19 mouse cellular contexts compared by ENCODE assay signal in genomic region chr11:119641831-119642381, GRCm38 (mm10). TPM values are rescaled to one million over a fixed set of nuclear protein-coding genes. Genes with fewer than 3 reads are reported as not detected.
DNase-seq lines count a peak whose midpoint lies in the region; ATAC-seq and TF ChIP-seq lines count a peak whose summit lies in the region.
"Had no signal": no experiment of that assay in that cellular context is flagged by ENCODE, and none has a peak within 500 bp of the region (broad histone marks: within the 10 kb centered on the region; RNA-seq: fewer than 3 reads in every experiment).

No protein-coding gene starts in this region.

- no peak for TF ChIP-seq CTCF in kidney, adult 2 months (conservative IDR thresholded peaks at IDR 0.05; ENCODE audit: insufficient read depth, insufficient read length, low read depth, low read length)

- no peaks in the 10 kb centered on the region for H3K27me3 ChIP-seq in kidney, adult 2 months (replicated peaks; ENCODE audit: control insufficient read depth, insufficient read depth, low read length)
- H3K27me3 ChIP-seq in forebrain, embryonic 16.5 days (replicated peaks; ENCODE audit: control insufficient read depth, insufficient read depth, low read length) = no peaks in the 10 kb centered on the region
- H3K27me3 ChIP-seq: hindbrain, embryonic 13.5 days; kidney, embryonic 15.5 days; liver, embryonic 15.5 days; midbrain, embryonic 15.5 days had no signal

- H3K4me3 ChIP-seq in kidney, adult 2 months (ENCODE audit: insufficient read depth, low read depth, low read length) = no peak overlapping the region
- H3K4me3 ChIP-seq in forebrain, embryonic 16.5 days (replicated peaks; ENCODE audit: low read length) = no peak overlapping the region
- H3K4me3 ChIP-seq: forebrain, embryonic 10.5 days; heart, embryonic 10.5 days; hindbrain, embryonic 13.5 days; kidney, embryonic 15.5 days; liver, embryonic 15.5 days; midbrain, embryonic 15.5 days had no signal

- H3K4me2 ChIP-seq in forebrain, embryonic 16.5 days (ENCODE audit: low read length) = no peak overlapping the region
- H3K4me2 ChIP-seq: hindbrain, embryonic 13.5 days; kidney, embryonic 15.5 days; liver, embryonic 15.5 days; midbrain, embryonic 15.5 days had no signal

- DNase-seq in kidney, adult 2 months = peak; percentile 15
- no peak for DNase-seq in kidney, adult 9 months
- peak; percentile 81 for DNase-seq in cerebellum, adult 11-12 months
- peak; percentile 80 for DNase-seq in cerebellum, postnatal 14 days
- DNase-seq: adrenal gland, adult 2 months; gastrocnemius, postnatal 10 days; kidney, postnatal 4 days; retina, postnatal 1 day had no signal

- H3K36me3 ChIP-seq in kidney, adult 2 months (ENCODE audit: control insufficient read depth, insufficient read depth, low read length) = no peaks in the 10 kb centered on the region
- no peaks in the 10 kb centered on the region for H3K36me3 ChIP-seq in forebrain, embryonic 16.5 days (ENCODE audit: control insufficient read depth, insufficient read depth)
- H3K36me3 ChIP-seq: forebrain, embryonic 10.5 days; hindbrain, embryonic 13.5 days; kidney, embryonic 15.5 days; liver, embryonic 15.5 days; midbrain, embryonic 15.5 days had no signal

- peak; percentile 64; the same call in 1 of the 2 replicates for ATAC-seq in cerebellum, adult (ENCODE audit: insufficient number of reproducible peaks, low FRiP score, low TSS enrichment)
- ATAC-seq in megakaryocyte-erythroid progenitor cell, adult 5-6 weeks (replicated peaks; ENCODE audit: low FRiP score, low TSS enrichment, poor library complexity, severe bottlenecking) = no peak
- no peak for ATAC-seq in forebrain, embryonic 16.5 days
- ATAC-seq: lung, postnatal 0 days; midbrain, embryonic 15.5 days had no signal

- no peak overlapping the region for H3K27ac ChIP-seq in kidney, adult 2 months (ENCODE audit: insufficient read depth, low read depth, low read length)
- H3K27ac ChIP-seq in forebrain, embryonic 16.5 days (ENCODE audit: low read length) = no peak overlapping the region
- H3K27ac ChIP-seq: forebrain, embryonic 10.5 days; heart, embryonic 10.5 days; hindbrain, embryonic 13.5 days; kidney, embryonic 15.5 days; liver, embryonic 15.5 days; midbrain, embryonic 15.5 days; stomach, postnatal 0 days had no signal

- no peaks in the 10 kb centered on the region for H3K9me3 ChIP-seq in forebrain, embryonic 16.5 days (ENCODE audit: control insufficient read depth, low read length)
- H3K9me3 ChIP-seq: forebrain, embryonic 10.5 days; heart, embryonic 10.5 days; hindbrain, embryonic 13.5 days; kidney, embryonic 15.5 days; liver, embryonic 15.5 days; midbrain, embryonic 15.5 days had no signal

- 68% methylated on average over 9 of the region's 9 CpGs for WGBS in kidney, adult 2 months
- 75% methylated on average over 9 of the region's 9 CpGs for WGBS in forebrain, embryonic 16.5 days

- no peaks in the 10 kb centered on the region for H3K4me1 ChIP-seq in kidney, adult 2 months (ENCODE audit: control insufficient read depth, insufficient read depth, low read length)
- H3K4me1 ChIP-seq in forebrain, embryonic 16.5 days (replicated peaks; ENCODE audit: control insufficient read depth, insufficient read depth, low read length) = peaks cover 13% of the 10 kb centered on the region

- no peak overlapping the region for H3K9ac ChIP-seq in forebrain, embryonic 16.5 days (replicated peaks; ENCODE audit: low read depth, low read length)
- H3K9ac ChIP-seq: hindbrain, embryonic 13.5 days; kidney, embryonic 15.5 days; liver, embryonic 15.5 days; midbrain, embryonic 15.5 days had no signal

- no peak for TF ChIP-seq POLR2A in kidney, adult 2 months (IDR thresholded peaks at IDR 0.05; ENCODE audit: low read depth, low read length)

RNA-seq across cellular contexts. Expression of gene Rptor, which starts 39.2 kb away (rescaled TPM):
- polyA plus RNA-seq in kidney, adult 2 months (2012; rRNA removed) = 20.7 and 23.4 TPM in 2 replicates
- total RNA-seq in megakaryocyte-erythroid progenitor cell, adult 5-6 weeks (2014; fragmentation: Nextera tagmentation) = 29.6 and 36.1 TPM in 2 replicates
- 10.2 and 15.8 TPM in 2 replicates for total RNA-seq in megakaryocyte-erythroid progenitor cell, adult 5-6 weeks (2017)
- 8.5 and 11.3 TPM in 2 replicates for polyA plus RNA-seq in forebrain, embryonic 16.5 days (2015; fragmentation: Nextera tagmentation; extraction: Ambion mirVana)
